Mouse (Mus musculus) retina, postnatal 1 day (tissue): ENCODE measurements around the gene Etv6.

Experiments used
- DNase-seq: peaks from one replicate; pipeline ENCODE4 v3.0.0-alpha.2; 2012

Etv6 gene

DNA sequence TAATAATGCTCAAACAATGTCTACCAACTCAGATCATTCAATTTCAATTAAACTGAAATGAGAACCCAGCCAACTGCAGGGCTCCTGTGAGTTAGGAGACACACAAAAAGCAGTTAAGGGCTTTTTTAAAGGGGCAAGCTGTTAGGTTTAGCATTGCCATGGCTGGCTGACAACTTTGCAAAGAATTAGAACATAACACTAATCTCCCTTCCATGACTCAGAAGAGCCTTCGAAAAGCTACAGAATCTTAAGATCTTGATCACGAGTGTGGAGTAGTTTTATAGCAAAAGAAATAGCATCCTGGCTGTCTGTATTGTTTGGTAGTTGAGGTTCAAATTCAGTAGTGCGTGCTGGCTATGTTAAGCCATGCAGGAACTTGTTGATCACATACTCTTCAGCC lies 182.9 kb downstream of the Etv6 start:
- no peak for DNase-seq

DNA sequence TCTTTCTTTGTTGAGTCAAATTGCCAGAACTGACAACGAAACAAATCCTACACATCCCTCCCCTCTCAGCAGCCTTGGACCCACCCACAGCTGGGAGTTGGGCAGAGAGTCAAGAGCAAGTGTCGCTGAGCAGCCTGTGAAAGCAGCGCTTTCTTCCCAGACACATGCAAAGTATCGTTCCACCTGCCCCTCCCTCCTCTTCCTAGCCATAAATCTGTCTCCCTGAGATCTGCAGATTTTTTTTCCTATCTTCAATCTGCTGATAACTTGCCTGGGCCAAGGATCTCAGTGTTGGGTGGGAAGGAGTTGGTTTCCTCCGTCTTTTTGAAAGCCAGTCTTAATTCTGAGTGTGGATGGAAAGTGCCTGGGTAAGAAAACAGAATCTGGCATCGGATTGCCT lies 183.9 kb downstream of the Etv6 start:
- no peak for DNase-seq

DNA sequence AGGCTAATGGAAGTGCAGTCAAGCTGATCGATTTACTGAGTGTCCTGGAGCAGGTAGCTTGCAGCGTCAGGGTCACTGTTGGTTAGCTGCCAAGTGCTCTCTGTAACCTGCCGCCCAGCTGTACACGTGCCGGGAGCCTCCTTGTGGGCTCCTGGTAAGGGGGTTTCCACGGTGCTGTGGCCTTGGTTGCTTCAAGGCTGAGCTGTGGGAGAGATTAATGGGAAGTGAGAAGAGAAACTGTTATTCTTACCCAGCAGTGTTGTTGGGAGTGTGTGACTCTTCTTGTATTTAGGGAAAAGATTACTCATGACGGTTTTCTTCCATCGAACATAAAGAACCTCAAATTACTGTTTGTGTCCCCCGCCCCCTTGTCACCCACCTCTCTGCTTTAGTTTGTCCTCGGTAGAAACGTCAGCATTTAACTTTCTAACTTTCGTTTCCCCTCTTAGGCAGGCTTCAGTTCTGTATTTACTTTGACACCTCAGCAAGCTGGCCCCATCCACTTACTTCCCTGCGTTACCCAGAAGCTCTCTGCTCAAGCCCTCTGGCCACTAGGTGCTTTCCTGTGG lies 184.8 kb downstream of the Etv6 start:
- DNase-seq: peak; percentile 30

DNA sequence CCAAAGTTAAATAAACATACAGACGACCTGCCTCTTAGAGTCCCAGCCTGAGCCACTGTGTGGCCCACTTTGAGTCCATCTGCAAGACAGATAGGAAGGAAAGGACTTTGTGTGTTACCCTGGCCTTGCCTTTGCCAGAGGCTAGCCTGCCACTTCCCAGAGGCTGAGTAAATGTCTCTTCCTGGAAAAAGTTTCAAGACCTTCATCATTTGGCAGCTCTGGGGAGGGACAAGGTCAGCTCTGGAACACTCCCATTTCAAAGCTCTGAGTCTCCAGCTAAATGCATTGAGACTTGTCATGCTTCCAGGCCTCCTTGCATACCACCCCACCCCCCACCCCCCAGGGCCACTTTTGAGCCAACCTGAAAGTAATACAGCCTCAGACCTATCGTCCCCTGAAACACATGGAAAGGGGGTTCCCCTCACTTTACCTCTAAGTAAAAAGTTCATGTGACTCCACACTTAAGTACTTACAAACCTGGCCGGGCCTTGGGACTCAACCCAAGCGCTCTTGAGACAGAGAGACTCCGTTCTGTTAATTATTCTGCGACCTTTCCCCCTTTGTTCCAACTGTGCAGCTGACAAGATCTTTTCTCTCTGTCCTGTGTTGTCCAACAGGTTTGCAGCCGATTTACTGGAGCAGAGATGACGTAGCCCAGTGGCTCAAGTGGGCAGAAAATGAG lies 186.9 kb downstream of the Etv6 start:
- DNase-seq: no peak

DNA sequence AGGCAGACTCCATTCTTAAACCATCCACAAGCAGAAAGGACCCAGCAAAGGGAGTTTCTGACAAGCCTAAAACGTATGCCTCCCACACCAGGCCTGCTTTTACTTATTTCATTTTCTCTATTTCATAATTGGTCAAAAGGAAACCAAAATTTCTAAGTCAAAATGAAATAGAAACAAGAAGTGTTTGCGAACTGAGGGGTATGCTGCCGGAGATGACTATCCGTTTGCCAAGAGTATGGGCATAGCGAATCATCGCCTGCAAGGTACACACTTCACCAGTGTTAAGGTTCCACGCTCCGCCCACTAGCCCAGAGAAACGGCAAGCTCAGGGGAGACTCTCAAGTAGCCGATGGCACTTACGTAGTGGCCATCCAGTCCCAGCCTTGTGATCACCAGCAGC lies 190.1 kb downstream of the Etv6 start:
- no peak for DNase-seq

DNA sequence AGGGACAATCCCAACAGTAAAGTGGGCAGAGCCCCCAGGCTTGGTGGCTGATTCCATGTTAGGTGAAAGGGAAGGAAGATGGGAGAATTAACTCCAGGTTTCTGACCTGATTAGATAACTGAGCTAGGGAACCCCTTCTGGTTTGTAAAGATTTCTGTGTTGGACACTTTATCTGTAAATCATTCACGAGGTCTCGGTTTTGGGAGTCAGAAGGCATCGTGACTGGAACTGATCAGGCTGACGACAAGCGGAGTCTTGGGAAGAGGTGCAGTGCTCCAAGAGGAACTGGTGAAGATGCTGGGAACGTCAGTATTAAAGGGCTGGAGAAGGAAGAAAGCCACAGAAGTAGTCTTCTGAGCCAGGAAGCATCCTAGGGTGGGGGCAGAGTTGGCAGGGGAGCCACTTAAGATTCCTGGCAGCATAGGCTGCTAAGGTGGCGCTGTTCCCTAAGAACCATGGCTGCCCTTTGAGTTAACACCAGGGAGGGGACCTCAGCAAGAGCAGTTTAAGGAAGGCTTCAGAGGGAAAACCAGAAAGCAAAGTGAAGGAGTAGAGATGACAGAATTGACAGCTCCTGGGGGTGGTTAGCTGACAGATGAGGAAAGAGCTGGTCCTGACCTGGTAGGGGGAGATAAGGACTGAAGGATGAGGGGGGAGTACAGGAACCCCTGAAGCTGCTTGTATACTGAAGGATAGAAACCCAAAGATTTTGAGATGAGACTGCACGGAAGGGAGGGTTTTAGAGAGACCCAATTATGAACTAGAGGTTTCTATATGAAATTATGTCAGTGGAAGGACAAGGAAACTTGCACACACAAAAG lies 191.1 kb downstream of the Etv6 start:
- DNase-seq: no peak

DNA sequence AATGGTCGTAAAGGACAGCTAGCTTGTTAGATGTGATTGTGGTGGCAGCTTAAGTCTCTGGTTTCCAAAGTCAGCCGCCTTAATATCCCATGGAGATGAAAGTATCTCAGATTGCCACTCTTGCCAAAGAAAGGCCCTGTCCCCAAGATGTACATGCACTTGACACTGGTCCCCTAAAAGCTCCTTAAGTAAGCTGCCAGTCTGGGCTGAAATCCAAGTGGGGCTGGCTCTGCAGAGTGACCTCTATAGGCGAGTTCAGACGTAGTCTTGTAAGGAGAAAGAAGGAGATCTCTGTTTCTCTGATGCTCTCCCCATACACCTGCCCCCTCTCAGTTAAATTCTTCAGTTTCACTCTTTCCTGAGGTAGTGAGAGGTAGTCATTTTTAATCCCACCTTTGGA lies 200.8 kb downstream of the Etv6 start:
- peak; percentile 17 for DNase-seq

DNA sequence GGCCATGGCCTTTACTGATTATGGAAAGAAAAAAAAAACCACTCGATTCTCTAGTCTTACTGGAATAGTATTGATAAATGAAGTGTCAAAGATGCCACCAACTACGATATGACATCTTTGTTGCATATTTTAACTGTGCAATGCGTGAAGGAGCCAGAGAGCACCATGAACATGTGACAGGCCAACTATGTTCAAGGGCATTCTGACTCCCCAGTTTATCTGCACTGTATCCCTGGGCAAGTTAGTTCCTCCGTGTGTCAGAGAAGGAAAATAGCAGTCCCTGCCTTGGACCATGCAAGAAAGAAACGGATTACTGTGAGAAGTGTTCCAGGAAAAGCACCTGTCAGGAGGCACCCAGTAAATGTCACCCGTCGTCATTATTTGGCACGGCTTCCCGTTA lies 203.0 kb downstream of the Etv6 start:
- DNase-seq: no peak

DNA sequence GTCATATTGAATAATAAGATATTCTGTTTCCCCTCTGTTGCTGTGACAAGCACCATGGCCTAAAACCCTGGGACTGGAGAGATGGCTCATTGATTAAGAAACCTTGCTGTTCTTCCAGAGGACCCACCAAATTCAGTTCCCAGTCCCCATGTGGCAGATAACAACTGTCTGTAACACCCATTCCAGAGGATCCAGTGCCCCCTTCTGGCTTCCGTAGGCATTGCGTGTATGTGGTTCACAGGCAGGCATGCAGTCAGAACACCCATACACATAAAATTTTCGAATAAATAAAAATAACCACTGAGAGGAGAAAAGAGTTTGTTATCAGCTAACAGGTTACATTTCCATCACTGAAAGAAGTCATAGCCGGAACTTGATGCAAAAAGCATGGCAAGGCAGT lies 205.5 kb downstream of the Etv6 start:
- no peak for DNase-seq

DNA sequence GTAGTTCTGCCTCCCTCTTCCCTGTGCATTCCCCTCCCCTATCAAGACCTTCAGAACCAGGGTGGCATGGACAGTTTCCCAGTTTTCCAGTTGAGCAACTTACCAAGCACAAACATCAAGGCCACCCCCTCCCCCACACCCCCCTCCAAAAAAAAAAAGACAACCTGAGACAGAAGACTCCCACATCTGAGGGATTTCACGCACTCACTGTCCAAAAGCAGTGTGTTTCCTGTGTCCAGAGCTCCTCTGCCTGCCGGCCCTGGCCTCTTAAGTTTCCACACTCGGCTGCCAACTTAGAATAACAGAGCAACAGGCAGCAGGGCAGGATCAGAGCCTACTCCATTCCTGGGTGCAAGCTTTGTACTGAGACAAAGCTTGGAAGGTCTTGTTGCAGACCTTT lies 207.6 kb downstream of the Etv6 start:
- DNase-seq: no peak

DNA sequence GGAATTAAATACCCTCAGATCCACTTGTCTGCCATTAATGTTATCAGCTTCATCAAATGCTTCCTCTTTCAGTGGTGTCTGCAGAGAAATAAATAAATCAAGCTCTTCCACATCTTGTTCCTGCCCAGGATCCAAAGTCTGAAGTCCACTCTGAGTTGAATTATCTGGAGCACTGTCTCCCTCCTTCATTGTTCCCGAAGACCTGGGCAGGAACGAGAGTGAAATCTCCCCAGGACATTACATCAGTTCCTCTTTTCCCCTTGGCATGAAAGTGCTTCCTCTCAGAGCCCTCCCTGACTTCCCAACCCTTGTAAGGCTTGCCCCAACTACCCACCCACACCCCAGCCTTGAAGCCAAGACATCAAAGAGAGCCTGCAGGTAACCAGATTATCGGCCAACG lies 208.0 kb downstream of the Etv6 start:
- DNase-seq: no peak

DNA sequence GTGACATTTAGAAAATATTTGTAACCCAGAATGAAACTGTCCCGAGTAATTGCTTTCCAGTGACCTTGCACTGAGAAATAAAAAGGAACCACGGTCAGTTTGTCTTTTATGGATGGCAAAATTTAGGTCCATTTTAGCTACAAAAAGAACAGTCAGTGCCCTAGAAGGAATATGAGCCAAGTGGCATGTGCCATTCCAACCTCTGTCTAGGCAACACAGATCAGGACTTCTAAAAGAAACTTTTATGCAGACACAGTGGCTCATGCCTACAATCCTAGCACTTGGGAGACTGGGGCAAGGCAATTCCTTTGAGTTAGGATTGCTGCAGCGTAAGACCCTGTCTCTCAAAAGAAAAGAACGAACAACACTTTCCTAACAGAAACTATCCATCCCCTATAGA lies 208.6 kb downstream of the Etv6 start:
- no peak for DNase-seq

DNA sequence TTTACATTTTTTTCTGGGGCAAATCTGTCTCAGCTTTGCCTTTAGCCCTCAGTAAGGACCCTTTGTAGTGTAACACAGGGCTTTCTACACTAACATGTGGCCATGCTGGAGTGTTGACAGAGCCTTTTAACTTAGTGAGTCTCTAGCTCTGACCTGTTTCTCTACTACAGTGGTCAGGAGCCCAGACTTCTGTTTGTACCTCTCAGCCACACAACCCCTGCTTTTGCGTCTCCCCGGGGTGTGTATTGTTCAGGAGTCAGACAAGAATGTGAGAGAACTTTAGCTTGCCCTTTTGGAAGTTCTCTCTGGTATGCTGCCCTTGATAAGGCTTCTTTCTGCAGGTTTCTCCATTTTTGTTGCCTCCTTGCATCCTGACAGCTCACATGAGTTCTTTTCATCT lies 210.6 kb downstream of the Etv6 start:
- no peak for DNase-seq

DNA sequence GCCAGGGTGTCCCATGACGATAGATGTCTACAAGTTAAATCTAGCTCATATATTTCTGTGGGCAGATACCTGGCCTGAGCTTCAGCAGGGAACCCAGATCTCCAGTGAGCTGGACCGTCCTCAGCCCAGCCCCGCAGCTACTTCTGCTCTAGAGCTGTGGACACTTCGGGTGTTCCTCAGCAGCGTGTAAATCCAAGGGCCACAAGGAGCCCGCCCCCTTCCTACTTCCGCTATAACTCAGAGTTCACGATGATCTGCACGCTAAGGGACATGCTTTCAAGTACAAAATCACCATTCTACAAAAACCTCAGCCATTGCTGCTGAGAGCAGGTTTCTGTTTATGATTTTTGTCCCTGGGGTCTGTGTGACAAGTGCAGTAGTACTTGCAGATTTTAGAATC lies 211.8 kb downstream of the Etv6 start:
- DNase-seq: no peak

DNA sequence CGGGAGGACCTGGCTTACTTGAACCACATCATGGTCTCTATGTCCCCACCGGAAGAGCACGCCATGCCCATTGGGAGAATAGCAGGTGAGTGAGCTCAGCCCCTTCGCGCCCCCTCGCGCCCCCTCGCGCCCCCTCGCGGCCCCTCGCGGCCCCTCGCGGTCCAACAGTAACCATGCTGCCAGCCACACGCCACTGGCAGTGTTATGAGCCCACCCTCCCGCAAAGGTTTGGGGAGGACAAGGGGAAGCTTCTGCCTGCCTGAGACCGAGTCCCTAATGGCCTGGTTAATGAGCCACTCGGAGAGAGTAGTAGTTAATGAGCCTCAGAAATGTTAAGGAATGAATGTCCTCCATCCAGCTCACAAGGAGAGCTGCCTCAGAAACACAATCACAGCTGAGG lies 213.2 kb downstream of the Etv6 start:
- peak; percentile 65 for DNase-seq

DNA sequence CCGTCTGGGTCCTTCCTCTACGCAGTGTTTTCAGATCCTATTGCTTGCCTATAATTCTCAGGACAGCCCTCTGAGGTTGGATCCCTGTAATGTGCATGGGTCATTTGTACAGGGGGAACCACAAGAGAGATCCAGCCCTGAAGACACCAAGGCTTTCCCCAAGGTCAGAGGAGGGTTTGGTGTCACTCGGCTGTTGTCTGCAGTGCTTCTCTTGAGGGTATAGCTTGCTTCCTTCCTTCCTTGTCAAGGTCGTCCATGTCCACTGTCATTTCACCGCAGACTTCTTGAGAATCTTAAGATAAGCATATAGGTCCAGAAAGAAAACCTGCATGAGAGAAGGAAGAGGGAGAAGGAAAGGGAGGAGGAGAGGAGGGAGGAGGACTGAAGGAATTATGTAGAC lies 215.3 kb downstream of the Etv6 start:
- no peak for DNase-seq

DNA sequence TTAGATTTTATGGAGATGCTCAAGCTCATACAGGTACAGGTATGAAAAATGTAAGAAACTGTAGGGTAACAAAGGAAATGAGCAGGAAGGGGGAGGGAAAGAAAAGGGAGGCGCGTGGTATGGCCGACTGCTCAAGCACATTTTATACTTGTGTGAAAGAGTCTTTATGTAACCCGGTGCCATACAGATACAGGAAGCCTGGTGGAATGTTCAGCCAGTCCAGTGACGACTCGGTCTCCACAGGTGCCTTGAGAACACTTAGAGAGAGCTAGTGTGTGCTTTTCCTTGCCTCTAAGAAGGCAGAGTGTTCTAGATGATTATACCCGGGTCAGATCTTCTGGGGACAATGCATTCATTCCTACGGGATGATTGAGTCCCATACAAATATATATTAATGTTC lies 215.9 kb downstream of the Etv6 start:
- no peak for DNase-seq

DNA sequence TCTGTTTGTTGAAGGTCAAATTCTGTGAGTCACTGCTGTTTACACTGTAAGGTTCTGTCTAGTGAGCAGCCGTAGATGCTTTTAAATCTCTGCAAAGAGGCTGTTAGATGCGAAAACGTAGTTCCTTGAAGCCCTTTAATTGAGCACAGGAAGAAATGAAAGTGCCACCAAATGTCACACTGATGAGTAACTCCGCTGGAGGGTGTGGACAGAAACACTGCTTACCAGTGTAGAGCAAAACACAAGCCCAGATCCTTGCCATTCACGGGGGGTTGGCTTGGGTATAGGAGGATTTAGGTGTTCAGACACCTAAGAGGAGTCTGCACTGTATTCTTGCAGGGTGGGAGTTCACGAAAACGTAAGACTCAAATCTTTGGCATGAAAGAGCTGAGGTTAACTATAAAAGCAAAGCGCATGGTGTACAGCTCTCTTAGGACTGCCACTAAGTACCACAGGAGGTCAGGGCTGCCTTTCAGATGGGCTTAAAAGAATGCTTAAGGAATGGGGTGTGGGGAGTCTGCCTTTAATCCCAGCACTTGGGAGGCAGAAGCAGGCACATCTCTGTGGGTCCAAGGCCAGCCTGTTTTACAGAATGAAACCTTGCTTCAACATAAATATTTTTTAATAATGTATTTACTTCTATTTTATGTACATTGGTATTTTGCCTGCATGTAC lies 216.7 kb downstream of the Etv6 start:
- DNase-seq: no peak

DNA sequence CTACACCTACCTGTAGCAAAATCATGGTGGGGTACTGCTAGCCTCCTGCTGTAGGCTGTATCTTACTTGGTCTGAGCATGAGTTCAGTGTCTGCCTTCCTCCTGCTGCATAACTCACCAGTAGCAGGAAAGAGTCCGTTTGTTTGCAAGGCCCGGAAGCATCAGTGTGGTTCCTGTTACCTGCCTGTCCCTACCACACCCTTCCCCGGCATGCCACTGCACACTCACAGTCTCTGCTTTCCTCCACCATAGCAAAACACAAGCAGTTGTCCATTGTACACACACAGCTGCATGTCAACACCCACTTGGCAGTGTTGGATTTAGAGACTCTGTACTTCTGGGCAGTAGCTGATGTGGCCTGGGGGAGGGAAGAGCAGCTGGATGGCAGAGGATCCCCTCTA lies 220.9 kb downstream of the Etv6 start:
- no peak for DNase-seq

DNA sequence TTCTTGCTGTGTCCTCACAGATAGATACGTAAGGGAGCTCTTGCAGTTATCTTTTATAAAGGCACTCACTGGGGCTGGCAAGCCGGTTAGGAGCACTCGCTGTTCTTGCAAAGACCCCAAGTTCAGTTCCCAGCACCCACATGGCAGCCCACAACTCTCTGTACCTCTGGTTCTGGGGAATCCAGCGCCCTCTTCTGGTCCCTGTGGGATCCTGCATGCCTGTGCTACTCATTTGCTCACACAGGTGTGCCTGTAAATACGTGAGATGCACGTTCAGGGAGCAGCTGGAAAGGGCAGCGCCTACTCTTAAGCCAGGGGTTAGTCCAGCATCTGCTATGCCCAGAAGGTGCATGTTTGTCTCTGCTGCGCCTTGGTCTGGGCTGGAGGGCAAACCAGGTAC lies 224.4 kb downstream of the Etv6 start:
- DNase-seq: no peak

DNA sequence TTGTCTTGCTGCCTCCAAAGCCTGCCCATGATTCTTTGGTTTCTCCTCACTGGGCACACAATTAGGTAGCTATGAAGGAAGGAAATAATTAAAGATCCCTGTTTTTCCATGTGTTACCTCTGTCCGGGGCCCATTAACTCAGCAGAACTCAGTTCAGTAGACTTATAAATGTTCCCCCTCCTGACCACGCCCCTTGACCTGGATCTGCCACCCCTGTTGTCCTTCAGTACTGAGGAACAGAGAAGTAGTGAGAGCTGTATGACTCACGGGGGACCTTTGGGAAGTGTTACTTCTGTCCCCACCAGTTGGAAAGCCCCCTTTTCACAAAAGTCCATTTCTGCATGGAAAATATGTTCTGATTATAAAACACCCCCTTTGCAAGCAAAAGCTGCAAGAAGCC lies 226.4 kb downstream of the Etv6 start:
- DNase-seq: peak; percentile 67

DNA sequence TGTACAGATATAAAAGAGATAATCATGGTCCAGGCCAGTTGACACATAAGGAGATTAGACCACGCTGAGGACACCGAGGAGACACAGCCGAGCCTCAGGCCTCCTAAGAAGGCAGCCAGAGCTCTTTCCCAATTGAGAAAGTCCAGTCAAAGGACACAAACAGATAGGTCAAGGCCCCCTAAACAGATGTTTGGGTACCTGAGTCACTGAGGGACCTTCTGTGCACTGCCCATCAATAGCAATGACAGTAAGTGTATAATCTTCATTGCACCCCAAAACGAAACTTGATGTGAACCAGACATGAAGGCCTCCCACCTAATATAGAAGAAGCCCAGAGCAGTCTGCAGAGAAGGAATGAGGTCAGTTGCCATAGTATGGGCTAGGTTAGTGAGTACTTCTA lies 226.9 kb downstream of the Etv6 start:
- no peak for DNase-seq

DNA sequence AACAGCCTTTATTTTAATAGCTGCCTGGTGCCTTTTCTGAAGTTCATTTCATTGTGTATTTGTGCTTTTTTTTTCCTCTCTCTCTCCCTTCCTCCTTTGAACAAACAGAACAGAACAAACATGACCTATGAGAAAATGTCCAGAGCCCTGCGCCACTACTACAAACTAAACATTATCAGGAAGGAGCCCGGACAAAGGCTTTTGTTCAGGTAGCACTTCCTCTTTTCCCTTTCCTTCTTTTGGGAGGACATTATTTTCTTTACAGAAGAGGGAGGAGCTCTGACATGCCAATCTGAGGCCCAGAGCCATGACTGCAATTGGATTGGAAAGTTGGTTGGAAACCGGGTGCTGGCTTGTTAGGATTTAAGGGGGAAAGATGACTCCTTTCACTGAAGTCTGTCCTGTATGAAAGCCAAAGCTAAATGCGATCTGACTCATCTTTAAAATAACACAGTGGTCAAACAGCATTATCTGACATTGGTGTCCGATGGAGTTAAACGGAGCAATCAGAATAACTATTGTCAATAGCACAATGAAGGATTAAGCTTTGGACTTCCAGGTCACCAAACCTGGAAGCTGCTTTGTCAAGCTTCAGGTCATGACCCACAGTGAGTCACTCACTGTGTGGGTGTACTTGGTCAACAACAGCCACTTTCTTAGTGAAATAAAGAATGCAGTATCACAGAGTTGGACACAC lies 227.6 kb downstream of the Etv6 start:
- no peak for DNase-seq
